Mouse (Mus musculus): Measurements from ENCODE around the gene C130026I21Rik. TPM values are rescaled to one million over a fixed set of nuclear protein-coding genes. Genes with fewer than 3 reads are reported as not detected.
"Not testable (repeated sequence)": the region's sequence is repeated elsewhere in the genome, so short reads cannot be mapped to it uniquely, and the experiment has no call there.

The C130026I21Rik gene
- polyA plus RNA-seq (2012; rRNA removed), result 0.24 and 1.1 TPM in 2 replicates

DNA sequence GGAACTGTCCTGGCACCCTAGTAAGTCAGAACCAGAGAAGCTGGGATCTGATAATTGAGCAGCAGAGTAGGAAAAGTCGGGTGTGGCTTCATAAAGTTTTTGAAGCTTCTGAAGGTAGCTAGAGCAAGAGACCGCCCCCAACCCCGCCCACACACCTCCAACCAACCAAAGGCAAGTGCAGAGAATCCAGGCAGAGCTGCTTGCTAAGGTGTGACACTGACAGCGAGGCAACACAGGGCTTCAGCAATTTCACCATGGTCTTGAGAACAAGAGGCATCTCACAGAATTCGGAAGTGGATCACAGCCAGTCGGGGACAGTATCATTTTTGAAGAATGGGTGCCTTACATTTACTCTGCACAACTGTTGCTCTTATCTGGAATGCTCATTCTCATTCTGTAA, at the start of gene C130026I21Rik:
Gene C130026I21Rik (minus strand): TSS at position 101 of the 400 bp plus-strand sequence.
- not testable (repeated sequence) for H3K36me3 ChIP-seq (ENCODE audit: control insufficient read depth, insufficient read depth, low read length); H3K27me3 ChIP-seq (replicated peaks; ENCODE audit: control insufficient read depth, insufficient read depth, low read length); H3K4me1 ChIP-seq (ENCODE audit: control insufficient read depth, insufficient read depth, low read length); H3K27ac ChIP-seq (ENCODE audit: insufficient read depth, low read depth, low read length); DNase-seq; H3K4me3 ChIP-seq (ENCODE audit: insufficient read depth, low read depth, low read length)
- 0% methylated on average over 1 of the region's 6 CpGs for WGBS

DNA sequence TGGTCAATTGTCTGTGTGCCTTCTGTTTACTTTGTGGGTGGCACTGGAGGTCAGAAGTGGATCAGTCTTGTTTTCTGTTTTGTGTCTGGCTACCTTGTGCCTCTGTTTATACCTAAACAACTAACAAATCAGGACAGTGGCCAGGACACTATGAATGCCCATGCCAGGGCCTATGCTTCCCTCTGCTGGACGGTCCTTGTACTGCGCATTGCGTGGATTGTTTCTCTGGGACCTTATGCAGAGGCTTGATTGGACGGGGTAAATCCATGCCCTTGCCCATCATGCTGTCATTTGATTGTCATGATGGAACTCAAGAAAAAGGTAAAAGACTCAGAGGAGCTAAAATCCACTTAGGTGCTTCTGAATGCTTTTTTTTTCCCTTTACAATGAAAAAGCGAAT, 16.7 kb upstream of the C130026I21Rik start:
- not testable (repeated sequence) for H3K27me3 ChIP-seq (replicated peaks; ENCODE audit: control insufficient read depth, insufficient read depth, low read length); H3K4me3 ChIP-seq (ENCODE audit: insufficient read depth, low read depth, low read length); H3K27ac ChIP-seq (ENCODE audit: insufficient read depth, low read depth, low read length); H3K4me1 ChIP-seq (ENCODE audit: control insufficient read depth, insufficient read depth, low read length); H3K36me3 ChIP-seq (ENCODE audit: control insufficient read depth, insufficient read depth, low read length)
- peak; percentile 30 for TF ChIP-seq CTCF (conservative IDR thresholded peaks at IDR 0.05; ENCODE audit: insufficient read depth, insufficient read length, low read depth, low read length)
- 47% methylated on average over 4 of the region's 5 CpGs for WGBS
- DNase-seq, result peak; percentile 47

DNA sequence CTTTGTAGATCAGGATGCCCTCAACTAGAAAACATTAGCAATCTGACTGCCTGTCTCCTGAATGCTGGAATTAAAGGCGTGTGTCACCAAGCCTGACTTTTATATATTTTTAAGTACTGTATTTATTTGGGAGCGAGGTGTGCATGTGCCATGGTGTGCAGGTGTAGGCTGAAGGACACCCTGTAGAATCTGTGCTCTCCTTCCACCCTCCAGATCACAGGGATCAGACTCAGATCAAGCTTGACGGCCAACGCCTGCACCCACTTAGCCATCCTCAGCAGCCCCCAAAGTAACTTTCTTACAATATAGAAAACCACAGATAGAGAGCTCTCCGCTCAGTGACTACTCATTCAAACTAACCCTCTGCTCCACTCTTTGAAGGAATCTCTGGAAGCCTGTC, 6.1 kb upstream of the C130026I21Rik start:
- not testable (repeated sequence) for DNase-seq; H3K27ac ChIP-seq (ENCODE audit: insufficient read depth, low read depth, low read length); H3K4me3 ChIP-seq (ENCODE audit: insufficient read depth, low read depth, low read length); H3K27me3 ChIP-seq (replicated peaks; ENCODE audit: control insufficient read depth, insufficient read depth, low read length); H3K36me3 ChIP-seq (ENCODE audit: control insufficient read depth, insufficient read depth, low read length); H3K4me1 ChIP-seq (ENCODE audit: control insufficient read depth, insufficient read depth, low read length)
- 69% methylated on average over 4 of the region's 5 CpGs for whole genome bisulfite sequencing

GRCm38 (mm10) chr1:85258634-85259033, 11.7 kb downstream of the C130026I21Rik start:
- DNase-seq; H3K36me3 ChIP-seq (ENCODE audit: control insufficient read depth, insufficient read depth, low read length); H3K27ac ChIP-seq (ENCODE audit: insufficient read depth, low read depth, low read length); H3K4me3 ChIP-seq (ENCODE audit: insufficient read depth, low read depth, low read length); H3K27me3 ChIP-seq (replicated peaks; ENCODE audit: control insufficient read depth, insufficient read depth, low read length); H3K4me1 ChIP-seq (ENCODE audit: control insufficient read depth, insufficient read depth, low read length): not testable (repeated sequence)
- 57% methylated on average over 2 of the region's 2 CpGs for WGBS

DNA sequence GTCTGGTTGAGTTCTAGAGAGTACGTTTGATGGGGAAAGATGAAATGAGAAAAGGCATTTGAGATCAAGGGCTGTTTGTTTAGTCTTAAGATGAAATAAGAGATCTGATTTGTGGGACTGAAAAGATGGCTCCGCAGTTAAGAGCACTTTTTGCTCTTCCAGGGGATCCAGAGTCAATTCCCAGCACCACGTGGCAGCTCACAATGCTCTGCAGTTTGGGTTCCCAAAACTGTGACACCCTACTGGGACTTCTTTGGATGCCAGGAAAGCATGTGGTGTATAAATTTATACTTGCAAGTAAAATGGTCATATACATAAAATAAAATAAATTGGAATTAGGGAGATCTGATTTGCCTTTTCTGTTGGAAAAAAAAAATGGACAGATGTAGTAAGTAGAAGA, 15.1 kb downstream of the C130026I21Rik start:
- H3K4me3 ChIP-seq (ENCODE audit: insufficient read depth, low read depth, low read length); H3K36me3 ChIP-seq (ENCODE audit: control insufficient read depth, insufficient read depth, low read length); H3K27me3 ChIP-seq (replicated peaks; ENCODE audit: control insufficient read depth, insufficient read depth, low read length); DNase-seq; H3K27ac ChIP-seq (ENCODE audit: insufficient read depth, low read depth, low read length); H3K4me1 ChIP-seq (ENCODE audit: control insufficient read depth, insufficient read depth, low read length): not testable (repeated sequence)
- 56% methylated on average over 2 of the region's 3 CpGs for WGBS

DNA sequence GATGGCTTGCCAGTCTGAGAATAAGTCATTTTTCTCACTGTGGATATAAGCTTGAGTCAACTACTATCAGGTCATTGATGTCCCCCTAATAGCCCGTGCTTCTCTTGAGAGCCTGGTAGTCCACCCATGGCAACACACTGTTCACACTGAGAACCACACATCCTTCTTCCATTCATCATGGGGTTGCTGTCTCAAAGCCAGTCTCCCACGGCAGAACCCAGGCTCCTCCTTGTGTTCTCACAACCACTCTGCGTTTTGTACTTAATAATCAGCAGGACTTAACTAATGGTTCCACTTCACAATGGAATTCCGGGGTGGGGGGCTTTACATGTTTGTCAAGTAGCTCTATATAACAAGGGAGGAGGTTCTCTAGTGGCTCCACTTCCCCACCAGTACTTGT, 19.2 kb downstream of the C130026I21Rik start:
- not testable (repeated sequence) for H3K27ac ChIP-seq (ENCODE audit: insufficient read depth, low read depth, low read length); H3K4me1 ChIP-seq (ENCODE audit: control insufficient read depth, insufficient read depth, low read length); H3K27me3 ChIP-seq (replicated peaks; ENCODE audit: control insufficient read depth, insufficient read depth, low read length); H3K36me3 ChIP-seq (ENCODE audit: control insufficient read depth, insufficient read depth, low read length); DNase-seq; H3K4me3 ChIP-seq (ENCODE audit: insufficient read depth, low read depth, low read length)
- WGBS, result 82% methylated on average over 4 of the region's 4 CpGs

DNA sequence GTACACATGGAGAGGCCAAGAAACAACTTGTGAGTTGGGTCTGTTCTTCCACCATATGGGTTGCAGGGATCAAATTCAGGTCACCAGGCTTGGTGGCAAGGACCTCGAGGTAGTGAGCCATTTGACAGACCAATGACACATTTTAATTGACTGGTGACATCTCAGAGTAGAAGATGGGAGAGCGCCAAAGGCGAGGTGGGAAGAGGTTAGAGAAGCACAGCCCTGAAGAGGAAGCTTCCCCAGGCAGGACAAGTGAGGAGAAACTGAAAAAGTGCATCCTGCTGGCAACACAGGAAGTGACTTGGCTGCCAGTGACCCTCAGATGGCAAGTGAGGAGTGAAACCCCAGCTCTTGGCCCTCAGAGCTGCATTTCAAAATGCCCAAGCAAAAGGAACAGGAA, 21.4 kb downstream of the C130026I21Rik start:
- H3K4me1 ChIP-seq (ENCODE audit: control insufficient read depth, insufficient read depth, low read length); H3K27ac ChIP-seq (ENCODE audit: insufficient read depth, low read depth, low read length); H3K27me3 ChIP-seq (replicated peaks; ENCODE audit: control insufficient read depth, insufficient read depth, low read length); H3K4me3 ChIP-seq (ENCODE audit: insufficient read depth, low read depth, low read length); H3K36me3 ChIP-seq (ENCODE audit: control insufficient read depth, insufficient read depth, low read length): not testable (repeated sequence)
- WGBS, result 67% methylated on average over 3 of the region's 3 CpGs
- DNase-seq, result peak; percentile 23

- H3K27me3 ChIP-seq (replicated peaks; ENCODE audit: control insufficient read depth, insufficient read depth, low read length); H3K4me3 ChIP-seq (ENCODE audit: insufficient read depth, low read depth, low read length); H3K4me1 ChIP-seq (ENCODE audit: control insufficient read depth, insufficient read depth, low read length); H3K27ac ChIP-seq (ENCODE audit: insufficient read depth, low read depth, low read length); H3K36me3 ChIP-seq (ENCODE audit: control insufficient read depth, insufficient read depth, low read length): not testable (repeated sequence)
- WGBS, result 67% methylated on average over 8 of the region's 8 CpGs
- peak; percentile 27 for DNase-seq
Observed at GRCm38 (mm10) chr1:85246776-85247460, 23.4 kb downstream of the C130026I21Rik start.

DNA sequence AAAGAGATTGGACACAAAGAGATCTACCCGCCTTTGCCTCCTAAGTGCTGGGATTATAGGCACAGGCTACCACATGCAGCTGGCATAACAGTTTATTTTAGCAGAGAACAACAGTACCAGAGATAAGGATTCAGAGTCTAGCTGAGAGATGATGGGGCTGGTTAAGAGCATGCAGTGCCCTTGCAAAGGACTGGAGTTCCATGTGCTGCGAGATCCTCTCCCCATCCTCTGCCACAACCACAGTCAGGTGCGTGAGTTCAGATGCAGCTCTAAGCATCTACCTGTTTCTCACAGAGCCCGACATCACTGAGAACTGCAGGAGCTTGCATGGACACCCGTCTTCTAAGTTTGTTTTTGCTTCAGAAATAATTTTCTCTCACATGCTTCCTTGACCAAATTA, 24.1 kb downstream of the C130026I21Rik start:
- not testable (repeated sequence) for H3K27ac ChIP-seq (ENCODE audit: insufficient read depth, low read depth, low read length); H3K27me3 ChIP-seq (replicated peaks; ENCODE audit: control insufficient read depth, insufficient read depth, low read length); DNase-seq; H3K4me3 ChIP-seq (ENCODE audit: insufficient read depth, low read depth, low read length); H3K4me1 ChIP-seq (ENCODE audit: control insufficient read depth, insufficient read depth, low read length); H3K36me3 ChIP-seq (ENCODE audit: control insufficient read depth, insufficient read depth, low read length)
- 79% methylated on average over 5 of the region's 5 CpGs for WGBS

GRCm38 (mm10) chr1:85244941-85245340, 25.4 kb downstream of the C130026I21Rik start:
- H3K27ac ChIP-seq (ENCODE audit: insufficient read depth, low read depth, low read length); H3K4me1 ChIP-seq (ENCODE audit: control insufficient read depth, insufficient read depth, low read length); H3K27me3 ChIP-seq (replicated peaks; ENCODE audit: control insufficient read depth, insufficient read depth, low read length); DNase-seq; H3K4me3 ChIP-seq (ENCODE audit: insufficient read depth, low read depth, low read length); H3K36me3 ChIP-seq (ENCODE audit: control insufficient read depth, insufficient read depth, low read length): not testable (repeated sequence)
- WGBS, result 65% methylated on average over 3 of the region's 4 CpGs

- not testable (repeated sequence) for H3K36me3 ChIP-seq (ENCODE audit: control insufficient read depth, insufficient read depth, low read length); H3K27me3 ChIP-seq (replicated peaks; ENCODE audit: control insufficient read depth, insufficient read depth, low read length); H3K4me1 ChIP-seq (ENCODE audit: control insufficient read depth, insufficient read depth, low read length); H3K27ac ChIP-seq (ENCODE audit: insufficient read depth, low read depth, low read length); H3K4me3 ChIP-seq (ENCODE audit: insufficient read depth, low read depth, low read length)
- 65% methylated on average over 2 of the region's 2 CpGs for WGBS
- peak; percentile 6 for DNase-seq
Observed at GRCm38 (mm10) chr1:85243023-85243422, 27.3 kb downstream of the C130026I21Rik start.

Measured in kidney, adult 2 months (tissue).